Mouse (Mus musculus): ENCODE measurements around the gene Scimp.

- TF ChIP-seq CTCF (IDR thresholded peaks at IDR 0.05; ENCODE audit: low read depth, low read length) (no peak), GATA1 (IDR thresholded peaks at IDR 0.05; ENCODE audit: borderline replicate concordance, low read length) (no peak)
These were observed 70.3 kb downstream of the Scimp start for GRCm38 (mm10) chr11:70742117-70742516.
